Mouse (Mus musculus) ovary, adult 18-20 months (tissue): ENCODE measurements around the gene Kctd17.

Experiments
- DNase-seq: peaks from one replicate; pipeline ENCODE4 v3.0.0; 2022; ENCODE audit warnings: low spot score, mixed read lengths

The Kctd17 gene

GRCm38 (mm10) chr15:78414157-78414556 is 14.2 kb upstream of the Kctd17 start:
- DNase-seq = no peak

DNA sequence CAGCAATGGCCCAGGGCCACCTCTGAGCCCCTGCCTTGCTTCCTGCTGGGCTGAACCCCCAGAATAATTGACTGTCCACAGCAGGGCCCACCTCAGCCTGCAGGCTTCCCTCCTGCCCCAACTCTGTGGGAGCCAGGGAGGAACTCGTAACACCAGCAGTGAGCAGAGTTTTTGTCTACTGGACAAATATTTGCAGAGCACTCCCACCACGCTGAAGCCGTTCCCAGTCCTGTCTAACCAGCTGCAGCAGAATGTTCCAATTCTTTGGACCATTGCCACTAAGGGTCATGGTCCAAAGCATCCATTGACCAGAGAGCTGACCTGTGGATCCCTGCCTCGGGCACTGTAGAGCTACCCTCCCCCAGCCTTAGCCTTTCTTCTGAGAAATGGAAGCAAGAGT is 11.4 kb upstream of the Kctd17 start:
- DNase-seq = peak; percentile 80

- DNase-seq = no peak
Observed at GRCm38 (mm10) chr15:78420395-78420794, 8.0 kb upstream of the Kctd17 start.

GRCm38 (mm10) chr15:78422046-78422956 is 6.1 kb upstream of the Kctd17 start:
- DNase-seq = no peak

- no peak for DNase-seq
Observed at GRCm38 (mm10) chr15:78424507-78424906, 3.9 kb upstream of the Kctd17 start.

- no peak for DNase-seq
Observed at GRCm38 (mm10) chr15:78425230-78425629, 3.1 kb upstream of the Kctd17 start.

DNA sequence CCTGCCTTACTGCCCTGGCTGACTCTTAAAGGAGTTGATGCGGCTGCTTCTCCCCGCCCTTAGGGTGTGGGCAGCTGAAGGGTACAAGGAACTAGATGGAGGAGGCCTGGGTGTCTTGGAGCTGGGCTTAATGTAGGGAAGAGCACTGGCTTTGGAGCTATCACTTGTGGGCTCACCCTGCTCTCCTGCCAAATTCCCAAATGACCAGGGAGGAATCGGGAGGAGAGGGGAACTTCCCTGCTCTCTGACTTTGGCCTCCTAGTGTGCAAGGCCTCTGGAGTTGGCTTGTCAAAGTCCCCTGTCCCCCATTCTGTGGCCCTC is 735 bp downstream of the Kctd17 start:
- DNase-seq = no peak

DNA sequence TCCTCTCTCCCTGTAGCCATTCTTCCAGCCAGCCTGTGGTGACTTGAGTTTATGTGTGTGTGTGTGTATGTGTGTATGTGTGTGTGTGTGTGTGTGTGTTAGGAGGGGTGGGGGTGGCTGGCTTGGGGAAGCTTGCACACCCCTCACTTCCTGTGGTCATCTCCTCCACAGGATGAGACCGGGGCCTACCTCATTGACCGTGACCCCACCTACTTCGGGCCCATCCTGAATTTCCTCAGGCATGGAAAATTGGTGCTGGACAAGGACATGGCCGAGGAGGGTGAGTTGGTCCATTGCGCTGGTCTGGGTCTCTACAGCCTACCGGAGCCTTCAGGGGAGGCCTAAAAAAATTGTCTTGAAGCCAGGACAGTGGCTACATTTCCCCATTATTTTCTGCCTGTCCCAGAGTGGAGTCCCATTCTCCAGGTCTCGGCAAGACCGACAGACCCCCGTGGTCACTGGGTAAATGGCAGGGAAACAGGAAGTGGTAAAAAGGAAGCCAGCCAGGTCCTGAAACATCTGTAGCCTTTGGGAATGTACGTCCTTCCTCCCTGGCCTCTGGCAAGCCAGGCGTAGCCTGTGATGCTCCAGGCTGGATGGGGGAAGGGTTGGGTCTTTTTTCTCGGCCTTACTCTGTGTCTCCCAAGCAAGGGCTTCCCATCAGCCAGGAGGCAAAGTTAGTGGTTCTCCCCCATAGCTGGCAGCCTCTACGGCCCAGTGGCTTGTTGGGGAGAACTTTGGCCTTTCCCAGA is 1.7 kb downstream of the Kctd17 start:
- DNase-seq = no peak

GRCm38 (mm10) chr15:78430874-78431273 is 2.5 kb downstream of the Kctd17 start:
- DNase-seq = no peak

- no peak for DNase-seq
Observed at GRCm38 (mm10) chr15:78431541-78432121, 3.3 kb downstream of the Kctd17 start.

- DNase-seq = no peak
Observed at GRCm38 (mm10) chr15:78434896-78435520, 6.6 kb downstream of the Kctd17 start.

- no peak for DNase-seq
Observed at GRCm38 (mm10) chr15:78435681-78436080, 7.3 kb downstream of the Kctd17 start.

DNA sequence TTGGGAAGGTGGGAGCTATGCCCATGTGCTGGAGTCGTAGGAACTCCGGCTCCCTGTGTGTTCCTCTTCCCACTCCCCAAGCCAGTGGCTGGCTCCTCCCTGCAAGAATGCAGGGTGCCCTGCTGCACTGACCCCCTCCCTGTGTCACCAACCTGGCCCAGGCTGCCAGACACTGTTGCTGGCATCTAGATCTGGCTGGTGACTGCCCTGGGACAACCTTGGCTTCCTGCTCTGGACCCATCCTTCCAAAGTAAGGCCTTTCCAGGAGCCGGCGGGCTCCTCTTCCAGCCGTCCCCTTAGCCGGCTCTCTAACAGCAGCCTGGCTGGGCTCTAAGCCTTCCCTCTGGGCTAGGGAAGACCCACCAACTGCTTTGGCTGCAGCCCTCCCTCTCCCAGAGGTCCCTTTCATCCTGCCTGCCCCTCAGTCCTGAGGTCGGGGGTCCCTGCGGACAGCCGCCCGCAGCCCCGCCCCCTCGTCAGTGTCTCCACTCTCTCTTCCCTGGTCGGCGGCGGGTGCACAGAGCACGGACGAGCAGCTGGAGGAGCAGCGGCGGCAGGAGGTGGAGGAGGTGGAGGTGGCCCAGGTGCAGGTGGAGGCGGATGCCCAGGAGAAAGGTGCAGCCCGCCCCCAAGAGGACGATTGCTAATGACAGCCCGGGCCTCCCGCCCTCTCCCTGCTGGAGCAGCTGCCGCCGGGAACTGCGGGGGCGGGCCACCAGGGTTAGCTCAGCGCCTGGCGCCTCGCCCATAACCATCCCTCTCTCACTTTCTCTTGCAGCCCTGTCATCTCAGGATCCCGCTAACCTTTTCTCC is 8.2 kb downstream of the Kctd17 start:
- DNase-seq = peak; percentile 90

DNA sequence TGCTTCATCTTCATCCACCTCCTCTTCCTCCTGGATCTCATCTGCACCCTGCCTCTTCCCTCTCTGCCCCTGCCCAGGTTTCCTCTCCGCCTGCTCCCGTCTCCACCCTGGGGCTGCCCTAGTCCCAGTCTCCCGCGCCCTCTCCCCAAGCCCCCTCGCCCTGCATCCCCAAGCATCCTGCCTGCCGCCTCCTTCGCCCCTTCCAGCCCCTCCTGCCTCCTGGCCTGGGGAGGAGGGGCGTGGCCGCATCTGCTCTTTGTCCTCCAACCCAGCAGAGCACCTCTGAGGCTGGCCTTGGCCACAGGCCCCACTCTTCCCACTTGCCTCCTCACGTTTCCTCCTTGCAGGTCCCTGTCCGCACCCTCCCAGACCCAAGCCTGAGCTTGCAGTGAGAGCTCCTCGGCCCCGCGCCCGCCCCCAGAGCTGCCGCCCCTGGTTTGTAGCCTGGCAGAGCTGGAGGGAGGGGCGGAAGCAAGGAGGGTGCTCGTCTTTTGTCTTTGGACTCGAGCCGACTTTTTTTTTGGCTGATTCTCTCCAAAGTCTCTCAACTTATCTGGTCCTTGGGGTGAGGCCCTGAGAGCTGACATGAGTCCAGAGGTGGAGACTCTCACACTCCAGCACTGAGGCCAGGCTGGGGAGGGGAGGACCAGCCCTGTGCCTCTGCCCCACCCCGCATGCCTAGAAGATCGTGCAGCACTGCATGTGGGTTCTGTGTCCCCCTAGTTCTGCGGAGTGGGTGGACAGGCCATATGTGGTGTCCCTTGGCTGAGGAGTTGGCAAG is 9.1 kb downstream of the Kctd17 start:
- peak; percentile 85 for DNase-seq

DNA sequence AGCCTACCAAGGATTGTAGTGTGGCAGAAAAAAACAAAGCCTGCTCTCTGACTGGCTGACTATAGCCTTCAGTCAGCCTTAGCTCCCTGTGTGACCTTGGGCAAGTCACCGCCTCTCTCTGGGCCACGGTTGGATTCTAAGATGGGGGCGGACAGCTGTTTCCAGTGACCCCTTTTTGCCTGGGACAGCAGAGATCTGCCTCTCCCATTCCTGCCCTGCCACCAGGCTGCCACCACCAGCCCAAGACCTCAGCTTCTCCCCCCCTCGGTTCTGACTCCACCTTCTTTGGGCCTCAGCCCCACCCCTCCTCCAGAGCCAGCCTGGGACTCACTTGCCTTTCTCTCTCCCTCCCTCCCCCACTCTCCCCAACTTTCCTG is 9.6 kb downstream of the Kctd17 start:
- peak; percentile 74 for DNase-seq

DNA sequence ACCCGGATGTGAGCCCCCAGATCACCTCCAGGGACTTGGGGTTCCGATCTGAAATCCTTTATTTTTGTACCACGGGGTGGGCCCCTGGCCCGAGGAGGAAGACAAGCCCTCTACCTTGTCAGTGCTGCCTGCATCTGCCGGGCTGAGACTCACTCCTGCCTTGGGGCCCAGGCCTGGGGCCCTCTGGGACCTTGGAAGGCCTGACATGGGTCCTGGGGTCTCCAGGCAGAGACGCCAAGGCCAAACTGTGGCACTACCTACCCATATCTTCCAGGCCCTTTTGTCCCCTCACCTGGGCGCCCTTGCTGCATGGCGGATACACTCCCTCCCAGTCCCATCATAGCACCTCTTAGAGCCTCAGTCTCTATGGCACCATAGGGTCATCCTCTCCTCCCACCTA is 10.1 kb downstream of the Kctd17 start:
- DNase-seq = no peak

DNA sequence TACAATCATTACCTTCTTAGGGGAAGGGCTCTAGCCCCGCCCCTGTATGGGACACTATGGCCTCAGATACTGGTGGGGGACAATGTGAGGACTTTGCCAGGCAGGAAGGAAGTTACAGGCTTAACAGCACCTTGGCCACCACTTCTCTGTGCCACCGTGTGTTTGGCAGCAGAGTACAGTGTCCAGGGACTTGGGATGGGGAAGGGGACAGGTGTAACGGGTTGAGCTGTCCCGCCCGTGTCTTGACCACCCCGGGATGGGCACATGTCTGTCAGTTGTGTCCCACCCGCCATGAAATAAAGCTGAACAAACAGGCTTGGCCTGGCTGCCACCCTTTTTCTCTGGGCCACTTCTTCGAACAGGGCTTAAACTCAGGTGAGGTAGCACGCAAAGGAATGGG is 10.6 kb downstream of the Kctd17 start:
- no peak for DNase-seq

DNA sequence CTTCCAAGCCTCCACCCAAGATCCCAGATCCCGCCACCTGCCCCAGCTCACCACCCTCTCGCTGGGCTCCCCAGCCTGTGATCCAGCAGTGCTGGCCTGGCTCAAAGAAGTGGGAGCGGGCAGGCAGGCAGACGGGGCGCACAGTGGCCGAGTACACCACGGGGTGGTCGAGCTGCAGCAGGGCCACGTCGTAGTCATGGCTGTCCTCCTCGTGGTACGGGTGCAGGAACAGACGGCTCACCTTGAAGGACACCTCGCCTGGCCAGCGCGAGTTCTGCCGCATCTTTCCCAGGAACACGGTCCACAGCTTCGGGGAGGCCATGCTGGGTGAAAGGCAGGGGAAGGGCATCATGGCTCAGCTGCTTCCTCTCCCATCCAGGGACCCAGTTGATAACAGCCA is 13.9 kb downstream of the Kctd17 start:
- DNase-seq = no peak

DNA sequence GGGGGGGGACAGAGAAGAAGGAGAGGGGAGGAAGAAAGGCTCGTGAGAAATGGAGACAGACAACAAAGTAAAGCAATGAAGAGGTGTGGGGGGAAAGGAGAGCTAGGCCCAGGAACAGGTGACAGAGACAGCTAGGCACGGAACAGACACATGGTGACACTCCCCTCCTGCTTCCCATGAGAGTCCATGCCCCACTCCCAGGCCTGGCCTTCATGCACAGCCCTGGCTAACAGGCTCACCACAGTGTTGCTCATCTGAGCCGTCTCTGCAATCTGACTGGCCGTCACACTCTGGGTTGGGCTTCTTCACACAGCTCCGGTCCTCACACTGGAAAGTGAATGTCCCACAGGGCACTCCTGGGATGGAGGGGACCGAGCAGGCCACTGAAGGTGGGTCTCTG is 15.5 kb downstream of the Kctd17 start:
- no peak for DNase-seq

DNA sequence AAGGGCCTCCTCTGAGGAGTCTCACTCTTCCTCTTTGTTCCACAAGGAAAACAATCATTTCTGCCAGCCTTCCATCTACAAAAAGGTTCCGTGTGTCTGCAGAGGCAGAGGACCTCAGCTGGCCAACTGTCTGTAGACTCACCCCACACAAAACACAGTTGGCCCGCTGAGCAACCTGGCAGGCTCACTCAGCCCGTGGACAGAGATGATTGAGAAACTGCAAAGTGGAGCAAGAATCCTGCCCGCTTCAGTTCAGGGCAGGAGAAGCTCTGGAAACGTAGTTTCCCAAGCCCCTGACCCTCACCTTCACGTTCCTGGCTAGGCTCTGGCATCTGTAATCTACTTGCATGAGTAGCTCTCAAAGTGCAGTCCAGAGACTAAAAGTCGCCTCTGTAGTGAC is 18.8 kb downstream of the Kctd17 start:
- no peak for DNase-seq
